Mouse (Mus musculus) right cerebral cortex, adult 18-20 months (tissue): ENCODE measurements around the gene Rab25.

Experiments used
- DNase-seq: peaks from one replicate; pipeline ENCODE4 v3.0.0; 2022; ENCODE audit warnings: mixed read lengths

Rab25 gene

GRCm38 (mm10) chr3:88502641-88503504 lies 45.2 kb downstream of the Rab25 start:
- DNase-seq: peak; percentile 94

GRCm38 (mm10) chr3:88502031-88502571 lies 46.0 kb downstream of the Rab25 start:
- DNase-seq: no peak

GRCm38 (mm10) chr3:88501366-88502030 lies 46.6 kb downstream of the Rab25 start:
- DNase-seq: no peak

- peak; percentile 18 for DNase-seq
Observed at GRCm38 (mm10) chr3:88500655-88501365, 47.3 kb downstream of the Rab25 start.

GRCm38 (mm10) chr3:88500087-88500486 lies 48.0 kb downstream of the Rab25 start:
- peak; percentile 44 for DNase-seq

GRCm38 (mm10) chr3:88499580-88499979 lies 48.5 kb downstream of the Rab25 start:
- no peak for DNase-seq

GRCm38 (mm10) chr3:88495741-88496415 lies 52.2 kb downstream of the Rab25 start:
- no peak for DNase-seq

- peak; percentile 57 for DNase-seq
Observed at GRCm38 (mm10) chr3:88494836-88495628, 53.1 kb downstream of the Rab25 start.

- DNase-seq: no peak
Observed at GRCm38 (mm10) chr3:88493706-88494582, 54.2 kb downstream of the Rab25 start.
